Mouse (Mus musculus) lung, adult 2 months (tissue): Measurements from ENCODE around the gene Cldn14. TPM values are rescaled to one million over a fixed set of nuclear protein-coding genes. Genes with fewer than 3 reads are reported as not detected.

Experiments used
- DNase-seq: peaks from one replicate; pipeline ENCODE4 v3.0.0; 2022
- H3K4me1 ChIP-seq: fragments of 200-500 bp; 2 replicates; pipeline ENCODE4 v1.6.1; 2011; ENCODE audit warnings: low read length; ENCODE audit not compliant: control insufficient read depth, insufficient read depth
- H3K4me3 ChIP-seq: fragments of 200-500 bp; replicated peaks from 2 replicates; pipeline ENCODE3; 2011; ENCODE audit warnings: low read depth, mild to moderate bottlenecking, control low read depth, low read length; ENCODE audit errors: extremely low read depth
- CTCF ChIP-seq: fragments of 200-500 bp; IDR thresholded peaks from 2 replicates; pipeline ENCODE4 v1.5.1; 2011; ENCODE audit warnings: mild to moderate bottlenecking, low read length, control low read depth; ENCODE audit not compliant: insufficient read depth
- POLR2A ChIP-seq: fragments of 200-500 bp; IDR thresholded peaks from 2 replicates; pipeline ENCODE4 v1.6.1; 2011; ENCODE audit warnings: low read depth, mild to moderate bottlenecking, control low read depth, low read length, borderline replicate concordance; ENCODE audit errors: extremely low read depth
- WGBS: fragments of 180-500 bp; shearing (Covaris S2); methylation state at CpG from one replicate; pipeline ENCODE4 v1.1.7; 2018; 5-methylcytosine and 5-hydroxymethylcytosine counted together
- polyA plus RNA-seq: library from polyadenylated mRNA; depleted of rRNA; stranded (reverse); fragments of >200 nt; gene quantifications from 2 replicates; pipeline ENCODE4 v1.2.3, GENCODE M21; 2012

The Cldn14 gene
- polyA plus RNA-seq, 1 experiment, result 0.08 TPM

- no peaks in the 10 kb centered on the region for H3K4me1 ChIP-seq
- peak; percentile 65 for DNase-seq
- TF ChIP-seq POLR2A (no peak), CTCF (peak; percentile 61; the same call in 1 of the 2 replicates)
- peak overlapping the region; percentile 52 for H3K4me3 ChIP-seq
- 3% methylated on average over 16 of the region's 16 CpGs for WGBS
Observed at GRCm38 (mm10) chr16:93938400-93938846, 70.2 kb downstream of the Cldn14 start.

GRCm38 (mm10) chr16:93935009-93935408 is 73.6 kb downstream of the Cldn14 start:
- TF ChIP-seq POLR2A, result no peak
- no peak for TF ChIP-seq CTCF
- H3K4me3 ChIP-seq, result no peak overlapping the region
- no peaks in the 10 kb centered on the region for H3K4me1 ChIP-seq
- no peak for DNase-seq
- 20% methylated on average over 7 of the region's 7 CpGs for WGBS

- H3K4me3 ChIP-seq, result no peak overlapping the region
- no peaks in the 10 kb centered on the region for H3K4me1 ChIP-seq
- no peak for TF ChIP-seq POLR2A
- TF ChIP-seq CTCF, result no peak
- no peak for DNase-seq
- 20% methylated on average over 13 of the region's 13 CpGs for WGBS
Observed at GRCm38 (mm10) chr16:93934588-93934987, 74.0 kb downstream of the Cldn14 start.

GRCm38 (mm10) chr16:93932185-93933168 is 76.2 kb downstream of the Cldn14 start:
- H3K4me3 ChIP-seq, result no peak overlapping the region
- 56% methylated on average over 17 of the region's 17 CpGs for WGBS
- no peak for TF ChIP-seq CTCF
- no peak for TF ChIP-seq POLR2A
- no peak for DNase-seq
- no peaks in the 10 kb centered on the region for H3K4me1 ChIP-seq

GRCm38 (mm10) chr16:93929370-93930032 is 79.1 kb downstream of the Cldn14 start:
- WGBS, result 86% methylated on average over 17 of the region's 17 CpGs
- no peak for DNase-seq
- Histone ChIP-seq H3K4me3 (no peak overlapping the region), H3K4me1 (no peaks in the 10 kb centered on the region)
- TF ChIP-seq CTCF, result no peak
- TF ChIP-seq POLR2A, result no peak

GRCm38 (mm10) chr16:93925684-93926247 is 82.9 kb downstream of the Cldn14 start:
- WGBS, result 82% methylated on average over 8 of the region's 8 CpGs
- no peak for DNase-seq
- Histone ChIP-seq H3K4me1 (no peaks in the 10 kb centered on the region), H3K4me3 (no peak overlapping the region)
- no peak for TF ChIP-seq CTCF
- no peak for TF ChIP-seq POLR2A

DNA sequence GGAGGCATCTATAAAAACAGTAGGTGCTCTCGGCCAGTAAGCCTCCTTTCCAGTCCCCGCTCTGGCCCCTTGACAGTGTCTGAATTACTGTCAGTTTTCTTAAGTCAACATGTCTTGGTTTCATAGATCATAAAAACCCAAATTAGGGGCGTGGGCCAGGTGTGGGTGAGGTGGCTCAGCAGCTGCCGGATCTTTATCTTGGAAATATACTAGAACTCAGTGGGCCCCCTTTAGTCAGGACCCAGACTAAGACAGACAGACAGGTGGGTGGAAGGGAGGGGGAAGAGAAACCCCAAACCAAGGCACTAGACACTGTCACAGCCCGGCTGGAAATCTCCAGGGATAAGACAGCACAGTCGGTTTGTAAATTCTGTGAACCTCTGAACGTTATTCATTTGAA is 84.8 kb downstream of the Cldn14 start:
- WGBS, result 73% methylated on average over 7 of the region's 7 CpGs
- no peak overlapping the region for H3K4me3 ChIP-seq
- no peaks in the 10 kb centered on the region for H3K4me1 ChIP-seq
- DNase-seq, result no peak
- TF ChIP-seq POLR2A (no peak), CTCF (no peak)

GRCm38 (mm10) chr16:93922835-93923389 is 85.7 kb downstream of the Cldn14 start:
- DNase-seq, result no peak
- peaks cover 3% of the 10 kb centered on the region; the same call in 1 of the 2 replicates for H3K4me1 ChIP-seq
- no peak overlapping the region for H3K4me3 ChIP-seq
- WGBS, result 69% methylated on average over 5 of the region's 5 CpGs
- TF ChIP-seq POLR2A (no peak), CTCF (no peak)

DNA sequence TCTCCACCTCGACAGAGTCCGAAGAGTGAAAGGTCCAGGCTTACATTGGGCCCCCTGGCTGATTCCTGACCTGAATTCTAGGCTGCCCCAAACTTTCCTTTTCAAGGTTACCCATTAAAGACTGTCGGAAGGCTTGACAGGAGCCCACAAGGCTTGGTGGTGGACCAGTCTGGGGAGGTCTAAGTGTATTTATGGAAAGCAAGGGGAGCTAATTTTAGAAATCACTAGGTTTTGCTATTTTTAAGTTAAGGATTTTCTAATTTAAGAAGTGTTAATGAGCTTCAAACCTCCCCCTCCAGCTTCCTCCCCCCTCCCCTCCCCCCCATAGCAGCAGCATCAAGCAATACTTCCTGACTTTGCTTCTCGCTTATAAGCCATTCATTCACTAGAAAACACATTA is 88.0 kb downstream of the Cldn14 start:
- no peak for TF ChIP-seq CTCF
- no peak for TF ChIP-seq POLR2A
- peaks cover 5% of the 10 kb centered on the region; the same call in 1 of the 2 replicates for H3K4me1 ChIP-seq
- WGBS, result 69% methylated on average over 4 of the region's 4 CpGs
- no peak for DNase-seq
- no peak overlapping the region for H3K4me3 ChIP-seq
